Mouse (Mus musculus): ENCODE results near the gene Mfsd1.

DNA sequence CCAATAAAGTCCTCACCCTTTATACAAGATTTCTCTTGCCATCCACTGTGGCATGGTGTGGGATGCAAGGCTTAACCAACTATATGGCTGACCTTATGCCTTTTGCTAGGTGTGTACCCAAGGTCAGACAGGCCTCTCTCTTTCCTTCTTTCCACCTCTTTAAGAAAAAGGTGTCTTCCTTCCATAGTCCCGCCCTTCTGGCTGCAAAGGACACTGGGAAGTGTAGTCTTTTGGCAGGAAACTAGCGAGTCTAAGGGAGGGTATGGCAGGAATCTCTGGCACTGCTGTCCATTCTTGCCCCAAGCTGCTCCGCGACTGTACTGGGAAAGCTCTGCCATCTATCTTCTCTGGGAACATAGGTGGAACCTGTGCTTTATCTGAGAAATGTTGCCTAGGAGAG lies 29.3 kb upstream of the Mfsd1 start:
- TF ChIP-seq POLR2A (IDR thresholded peaks at IDR 0.05; ENCODE audit: insufficient read depth, low read depth, low read length) = no peak
- TF ChIP-seq CTCF (IDR thresholded peaks at IDR 0.05; ENCODE audit: insufficient read depth, low read depth, low read length) = no peak
